Mouse (Mus musculus) B cell, adult 2 months (primary cell): Measurements from ENCODE around the gene Cyp17a1.
A peak's percentile ranks its signal among the peaks of the same experiment; 100 is the strongest.

ENCODE experiments used
- DNase-seq, 2 experiments: peaks; one replicate each; pipeline ENCODE4 v3.0.0; 2022

The Cyp17a1 gene

DNA sequence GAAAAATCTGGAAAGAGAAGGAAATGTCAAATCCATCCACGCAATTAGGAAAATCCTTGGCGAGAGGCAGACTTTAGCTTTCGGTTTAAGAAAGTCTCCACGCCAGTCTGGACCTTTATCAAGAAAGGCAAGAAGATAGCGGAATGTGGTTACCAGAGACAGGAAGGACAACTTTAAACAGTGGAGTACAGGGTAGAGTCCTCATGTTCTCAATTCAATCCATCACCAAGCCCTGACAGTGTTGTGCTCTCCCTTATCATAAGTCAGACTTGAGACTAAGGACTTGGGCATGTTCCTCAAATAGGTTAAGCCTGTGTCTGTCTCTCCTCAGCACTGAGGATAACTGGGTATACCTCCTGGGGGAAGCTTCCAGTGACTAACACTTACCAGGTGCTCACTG is 3.2 kb downstream of the Cyp17a1 start:
- no peak for DNase-seq

GRCm38 (mm10) chr19:46668263-46668662 is 4.7 kb downstream of the Cyp17a1 start:
- DNase-seq: no peak

GRCm38 (mm10) chr19:46667300-46667699 is 5.7 kb downstream of the Cyp17a1 start:
- DNase-seq: no peak

- DNase-seq: no peak
These were observed 7.5 kb downstream of the Cyp17a1 start for GRCm38 (mm10) chr19:46665474-46665873.

GRCm38 (mm10) chr19:46662784-46663183 is 10.2 kb downstream of the Cyp17a1 start:
- DNase-seq: no peak

- DNase-seq: no peak
These were observed 10.8 kb downstream of the Cyp17a1 start for GRCm38 (mm10) chr19:46662214-46662613.

DNA sequence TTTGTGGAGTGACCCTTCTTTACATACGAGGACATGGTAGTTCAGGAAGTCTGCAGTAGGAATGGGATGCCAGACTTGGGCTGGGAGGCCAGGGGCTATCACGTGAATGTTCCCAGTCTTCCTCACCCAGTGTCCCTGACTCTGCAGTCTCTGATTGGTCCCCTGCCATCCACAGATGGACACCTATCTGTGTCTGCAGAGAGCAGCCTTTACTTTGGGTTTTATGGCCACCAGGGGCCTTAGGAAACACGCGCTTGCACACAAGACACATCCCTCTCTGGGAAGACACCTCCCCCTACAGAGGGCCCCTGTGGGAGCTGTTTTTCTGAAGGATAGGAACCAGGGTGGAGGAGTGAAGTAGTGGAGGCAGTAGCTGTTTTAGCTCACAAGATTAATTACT is 11.5 kb downstream of the Cyp17a1 start:
- DNase-seq: no peak

DNA sequence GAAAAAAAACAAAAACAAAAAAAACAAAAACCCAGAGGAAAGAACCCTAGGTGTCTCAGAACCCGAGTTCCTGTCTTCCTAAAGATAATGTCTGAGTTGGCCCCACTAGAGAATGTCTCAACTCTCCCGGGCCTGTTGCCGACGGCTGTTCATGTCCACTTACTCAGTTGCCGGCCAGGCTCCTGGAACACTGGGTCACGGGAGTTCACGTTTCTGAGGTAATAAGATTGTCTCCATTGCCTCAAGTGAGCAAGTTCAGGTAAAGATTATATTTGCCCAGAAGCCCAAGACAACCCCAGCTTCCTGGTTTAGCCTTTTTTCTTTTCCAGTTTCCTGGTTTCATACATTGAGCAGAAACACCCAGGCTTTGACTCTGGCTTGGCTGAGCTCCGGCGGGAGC is 14.1 kb downstream of the Cyp17a1 start:
- no peak for DNase-seq

DNA sequence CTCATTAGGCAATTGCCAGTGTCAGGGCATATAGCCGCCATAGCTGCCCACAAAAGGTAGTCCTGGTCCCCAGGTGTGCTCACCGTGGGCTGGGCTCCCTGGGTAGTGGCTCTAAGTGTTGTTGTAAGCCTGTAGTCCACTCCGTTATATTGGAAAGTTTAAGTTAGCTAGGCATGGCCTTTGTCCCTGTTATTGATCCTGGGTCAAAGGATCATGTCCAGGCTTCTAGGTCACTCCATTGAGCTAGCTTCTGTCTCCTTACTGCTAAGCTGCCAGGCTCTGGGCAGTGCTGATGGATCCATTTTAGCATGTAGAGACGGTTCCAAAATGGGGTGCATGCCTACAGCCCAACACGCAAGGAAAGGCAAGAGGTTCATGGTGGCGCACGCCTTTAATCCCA is 14.6 kb downstream of the Cyp17a1 start:
- no peak for DNase-seq

DNA sequence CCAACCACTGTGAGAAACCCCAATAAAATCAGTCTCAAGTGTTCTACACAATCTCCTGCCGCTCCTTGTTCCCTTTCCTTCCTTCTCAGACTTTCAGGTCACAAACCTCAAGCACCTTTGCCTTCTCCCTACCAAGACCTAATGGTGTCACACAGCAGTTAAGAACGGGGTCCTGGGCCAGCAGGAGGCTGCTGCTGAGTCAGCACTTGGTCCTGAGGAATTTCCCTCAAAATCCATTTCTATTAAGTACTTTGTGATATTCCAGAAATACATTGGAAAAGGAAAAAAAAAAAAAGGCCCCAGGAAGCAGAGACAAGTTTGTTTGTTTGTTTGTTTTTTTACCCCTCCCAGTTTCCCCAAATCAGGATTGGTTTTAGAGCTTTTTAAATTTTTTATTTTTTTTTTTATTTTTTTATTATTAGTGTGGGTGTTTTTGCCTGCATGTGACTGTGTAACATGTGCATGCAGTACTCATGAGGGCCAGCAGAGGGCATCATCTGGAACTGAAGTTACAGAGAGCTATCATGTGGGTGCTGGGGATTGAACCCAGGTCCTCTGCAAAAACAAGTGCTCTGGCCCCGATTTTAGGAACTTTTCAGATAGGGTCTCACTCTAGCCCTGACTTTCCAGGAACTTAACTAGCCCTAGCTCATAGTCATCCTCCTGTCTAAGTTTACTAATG is 15.5 kb downstream of the Cyp17a1 start:
- peak; percentile 55 to 59 for DNase-seq

- DNase-seq: no peak
These were observed 16.7 kb downstream of the Cyp17a1 start for GRCm38 (mm10) chr19:46656151-46656840.

- DNase-seq: no peak
These were observed 17.3 kb downstream of the Cyp17a1 start for GRCm38 (mm10) chr19:46655626-46656025.

DNA sequence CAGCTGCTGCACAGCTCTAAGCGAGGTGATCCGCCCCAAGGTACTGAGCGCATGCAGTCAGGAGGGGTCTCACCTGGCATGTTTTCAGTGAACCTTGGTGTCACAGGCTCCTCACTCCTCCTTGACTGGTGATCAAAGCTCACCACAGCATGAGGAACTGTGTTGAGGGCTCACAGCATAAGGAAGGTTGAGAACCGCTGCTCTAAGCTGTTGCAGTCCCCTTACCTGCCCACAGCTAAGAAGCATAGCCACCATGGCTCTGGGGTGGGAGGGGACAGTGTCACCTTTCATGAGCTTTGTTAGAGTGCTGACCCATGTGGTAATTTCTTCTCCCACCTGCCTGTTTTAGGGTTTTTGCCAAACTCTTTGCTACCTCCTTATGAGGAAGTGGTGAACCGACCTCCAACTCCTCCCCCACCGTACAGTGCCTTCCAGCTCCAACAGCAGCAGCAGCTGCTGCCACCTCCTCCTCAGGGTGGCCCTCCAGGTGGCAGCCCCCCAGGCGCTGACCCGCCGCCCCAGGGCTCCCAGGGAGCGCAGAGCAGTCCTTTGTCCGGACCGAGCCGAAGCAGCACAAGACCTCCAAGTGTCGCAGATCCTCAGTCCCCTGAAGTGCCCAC is 19.2 kb downstream of the Cyp17a1 start:
- no peak for DNase-seq

DNA sequence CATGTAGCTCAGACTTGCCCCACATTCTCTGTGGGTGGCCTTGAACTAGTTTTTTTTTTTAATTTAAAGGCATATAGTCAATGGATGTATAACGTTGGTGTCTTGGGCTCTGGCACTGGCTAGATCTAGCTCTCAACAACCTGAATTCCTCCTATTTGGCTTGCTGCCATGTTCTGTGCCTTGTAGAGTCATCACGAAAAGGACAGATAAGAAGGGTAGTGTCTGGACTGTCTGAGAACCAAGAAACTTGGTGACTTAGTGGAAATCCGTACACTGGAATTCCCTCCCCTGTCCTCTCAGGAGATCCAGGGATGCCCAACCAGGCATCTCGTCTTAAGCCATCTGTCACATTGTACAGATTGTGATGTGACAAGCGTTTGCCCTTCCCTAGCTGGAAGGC is 19.8 kb downstream of the Cyp17a1 start:
- no peak for DNase-seq

DNA sequence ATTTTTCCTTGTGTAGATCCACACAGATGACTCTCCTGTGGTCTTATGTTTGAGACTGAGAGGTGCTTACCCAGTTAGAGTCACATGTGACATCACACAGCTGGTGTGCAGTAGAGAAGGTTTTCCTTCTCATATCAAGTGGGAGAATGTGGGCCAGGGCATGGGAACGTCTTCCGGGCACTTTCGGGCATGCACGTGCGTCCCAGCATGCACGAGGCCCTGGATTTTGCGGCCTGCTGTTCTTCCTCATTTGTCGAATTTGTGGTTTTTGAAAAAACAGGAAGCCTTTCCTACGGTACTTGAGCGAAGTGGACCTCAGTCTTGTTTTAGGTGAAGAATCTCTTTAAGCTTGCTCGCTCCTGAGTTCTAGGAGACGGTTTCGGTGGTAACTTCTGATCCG is 24.4 kb downstream of the Cyp17a1 start:
- DNase-seq: no peak

DNA sequence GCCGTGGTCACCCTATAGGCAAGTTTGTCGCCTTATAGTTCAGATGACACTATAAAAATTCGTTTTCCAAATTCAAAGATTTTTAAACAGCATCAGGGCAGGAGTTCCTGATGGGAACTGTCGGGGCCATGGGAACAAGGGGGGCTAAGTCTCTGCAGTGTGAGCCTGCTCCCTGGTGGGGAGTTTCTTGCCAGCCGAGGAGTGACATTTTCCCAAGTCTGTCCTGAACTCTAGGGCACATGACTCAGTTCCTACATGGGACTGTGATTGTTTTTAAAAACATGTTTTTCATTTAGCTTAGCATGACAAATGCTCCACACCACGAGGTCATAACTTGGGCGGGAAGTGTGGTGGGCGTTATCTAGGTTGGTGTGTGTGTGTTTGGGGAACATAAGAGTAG is 25.1 kb downstream of the Cyp17a1 start:
- DNase-seq: no peak

- no peak for DNase-seq
These were observed 25.7 kb downstream of the Cyp17a1 start for GRCm38 (mm10) chr19:46647254-46647653.

- DNase-seq: no peak
These were observed 26.9 kb downstream of the Cyp17a1 start for GRCm38 (mm10) chr19:46646041-46646481.

- DNase-seq: no peak
These were observed 28.0 kb downstream of the Cyp17a1 start for GRCm38 (mm10) chr19:46644793-46645602.

GRCm38 (mm10) chr19:46644343-46644792 is 28.6 kb downstream of the Cyp17a1 start:
- DNase-seq: no peak

DNA sequence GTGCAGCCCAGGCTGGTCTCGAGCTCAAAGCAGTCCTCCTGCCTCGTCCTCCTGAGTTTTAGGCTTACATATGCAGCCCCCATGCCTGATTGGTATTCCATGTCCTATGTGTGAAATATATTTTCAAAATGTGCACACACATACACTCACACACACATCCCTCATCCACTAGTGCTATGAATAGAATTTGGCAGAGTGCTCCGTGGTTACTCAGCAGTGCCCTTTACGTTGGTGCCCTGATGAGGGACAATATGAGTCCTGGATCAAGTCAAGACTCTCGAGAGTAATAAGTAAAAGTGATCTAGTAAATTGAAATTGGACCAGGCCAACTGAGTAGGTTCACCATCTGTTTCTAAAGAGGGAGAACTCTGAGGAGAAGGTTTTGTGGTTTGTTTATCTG is 29.7 kb downstream of the Cyp17a1 start:
- DNase-seq: no peak

DNA sequence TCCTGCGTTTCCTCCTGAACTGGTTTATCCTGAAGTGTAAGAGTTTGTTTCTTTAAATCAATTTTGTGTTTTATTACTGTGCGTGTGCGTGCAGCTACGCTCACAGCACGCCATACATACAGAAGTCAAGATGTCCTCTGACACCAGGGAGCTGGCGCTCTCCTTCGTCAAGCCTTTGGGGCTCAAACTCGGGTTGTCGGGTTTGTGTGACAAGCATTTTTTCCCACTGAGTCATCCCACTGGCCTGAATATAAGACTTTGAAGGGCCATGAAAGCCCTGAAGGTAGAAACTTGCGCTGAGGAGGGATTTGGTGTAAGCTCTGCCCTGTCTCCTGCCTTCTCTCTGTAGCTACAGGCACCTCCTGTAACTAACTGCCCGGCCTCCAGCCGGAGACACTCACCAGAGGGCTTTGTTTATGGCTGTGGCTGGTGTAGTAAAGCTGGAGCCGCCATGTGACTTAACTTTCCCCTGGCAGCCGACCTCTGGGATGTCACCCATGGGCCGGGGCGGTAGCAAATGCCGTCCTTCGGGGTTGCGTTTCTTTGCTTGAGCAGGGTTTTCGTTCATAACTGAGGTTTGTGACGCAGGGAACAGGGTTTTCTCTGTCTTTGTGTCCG is 30.7 kb downstream of the Cyp17a1 start:
- DNase-seq: no peak
